Mouse (Mus musculus) midbrain, embryonic 11.5 days (tissue): ENCODE results near the gene Ankrd65. TPM values are rescaled to one million over a fixed set of nuclear protein-coding genes. Genes with fewer than 3 reads are reported as not detected.
A peak's percentile ranks its signal among the peaks of the same experiment; 100 is the strongest.

Experiments used
- ATAC-seq: fragments of 200-750 bp; cut with Nextera tagmentation; 2 replicates; pipeline ENCODE4 v1.8.0; 2017; ENCODE audit warnings: moderate TSS enrichment, moderate library complexity; ENCODE audit not compliant: low FRiP score
- DNase-seq: peaks from one replicate; pipeline ENCODE4 v3.0.0; 2015; ENCODE audit warnings: low spot score; ENCODE audit errors: missing footprints
- H3K27ac ChIP-seq: fragments of 300-500 bp; sonication (generic); 2 replicates; pipeline ENCODE4 v1.5.1; 2014; ENCODE audit warnings: low read depth, low read length
- H3K27me3 ChIP-seq: fragments of 300-500 bp; sonication (generic); 2 replicates; pipeline ENCODE4 v1.6.1; 2014; ENCODE audit warnings: mild to moderate bottlenecking, low read length, moderate library complexity, mixed read lengths; ENCODE audit not compliant: control insufficient read depth, insufficient read depth
- H3K36me3 ChIP-seq: fragments of 300-500 bp; sonication (generic); 2 replicates; pipeline ENCODE4 v1.6.1; 2014; ENCODE audit warnings: mild to moderate bottlenecking, low read length, moderate library complexity, mixed read lengths; ENCODE audit not compliant: control insufficient read depth, insufficient read depth
- H3K4me1 ChIP-seq: fragments of 300-500 bp; sonication (generic); 2 replicates; pipeline ENCODE4 v1.6.1; 2014; ENCODE audit warnings: low read length; ENCODE audit not compliant: control insufficient read depth, insufficient read depth
- H3K4me2 ChIP-seq: fragments of 300-500 bp; sonication (generic); 2 replicates; pipeline ENCODE4 v1.6.1; 2014; ENCODE audit warnings: mild to moderate bottlenecking, moderate library complexity
- H3K4me3 ChIP-seq: fragments of 300-500 bp; sonication (generic); 2 replicates; pipeline ENCODE4 v1.5.1; 2014; ENCODE audit warnings: low read depth, low read length
- H3K9ac ChIP-seq: fragments of 300-500 bp; sonication (generic); 2 replicates; pipeline ENCODE4 v1.6.1; 2014; ENCODE audit warnings: low read length
- H3K9me3 ChIP-seq: fragments of 300-500 bp; sonication (generic); 2 replicates; pipeline ENCODE4 v1.6.1; 2016; ENCODE audit warnings: low read length; ENCODE audit not compliant: control insufficient read depth
- WGBS: fragments of 180-500 bp; shearing (Covaris S2); extraction: QIAGEN DNeasy Blood & Tissue Kit; methylation state at CpG from one replicate; pipeline ENCODE4 v1.1.7; 2014; 5-methylcytosine and 5-hydroxymethylcytosine counted together
- microRNA-seq: library from miRNA; unstranded; fragments of <30 nt; microRNA quantifications from one replicate; pipeline ENCODE4, GENCODE M21; 2017
- polyA plus RNA-seq: library from polyadenylated mRNA; unstranded; fragments of >200 nt; fragmentation: Nextera tagmentation; extraction: Ambion mirVana; gene quantifications from 2 replicates; pipeline ENCODE4 v1.2.1, GENCODE M21; 2014

Ankrd65 gene
- polyA plus RNA-seq, 1 experiment from 2014 or later = not detected

- 3% methylated on average over 54 of the region's 65 CpGs for WGBS
- Histone ChIP-seq H3K4me3 (peak within 1 kb of the TSS; percentile 91), H3K4me2 (peak within 1 kb of the TSS; percentile 94), H3K27me3 (no peaks in the 10 kb centered on the region), H3K4me1 (peaks cover 22% of the 10 kb centered on the region), H3K27ac (peak within 1 kb of the TSS; percentile 47), H3K9me3 (no peaks in the 10 kb centered on the region), H3K9ac (peak within 1 kb of the TSS; percentile 91), H3K36me3 (no peaks in the 10 kb centered on the region)
- DNase-seq = peak; percentile 100
- ATAC-seq = peak; percentile 94
Measured at GRCm38 (mm10) chr4:155846871-155847578, 56.8 kb downstream of the Ankrd65 start, which contains the start of gene Dvl1. TSS of gene Dvl1 (plus strand) at chr4:155847402.

- Histone ChIP-seq H3K36me3 (no peaks in the 10 kb centered on the region), H3K4me2 (peak overlapping the region; percentile 94), H3K9me3 (no peaks in the 10 kb centered on the region), H3K4me3 (peak overlapping the region; percentile 91), H3K27ac (peak overlapping the region; percentile 30), H3K9ac (peak overlapping the region; percentile 91), H3K4me1 (peaks cover 22% of the 10 kb centered on the region), H3K27me3 (no peaks in the 10 kb centered on the region)
- ATAC-seq (peak; percentile 75), DNase-seq (peak; percentile 93)
- 2% methylated on average over 62 of the region's 69 CpGs for WGBS
Measured at GRCm38 (mm10) chr4:155847591-155848352, 57.5 kb downstream of the Ankrd65 start.

GRCm38 (mm10) chr4:155848434-155849095 is 58.3 kb downstream of the Ankrd65 start:
- DNase-seq (no peak), ATAC-seq (no peak)
- Histone ChIP-seq H3K9ac (peak overlapping the region; percentile 91), H3K36me3 (no peaks in the 10 kb centered on the region), H3K4me3 (peak overlapping the region; percentile 91), H3K4me2 (peak overlapping the region; percentile 94), H3K9me3 (no peaks in the 10 kb centered on the region), H3K4me1 (peaks cover 22% of the 10 kb centered on the region), H3K27ac (no peak overlapping the region), H3K27me3 (no peaks in the 10 kb centered on the region)
- 58% methylated on average over 7 of the region's 7 CpGs for WGBS

Small RNAs within 50 kb of the gene (microRNA-seq; reads per million reads assigned to microRNA genes)
- not detected for gene Gm27743

Other genes with a start within 250 kb of the Ankrd65 start
- gene Nadk, start 228.1 kb upstream of the Ankrd65 start, polyA plus RNA-seq = 98.3 and 99.8 TPM in 2 replicates
- 18.0 and 18.1 TPM in 2 replicates for gene Slc35e2, start 189.0 kb upstream of the Ankrd65 start, polyA plus RNA-seq
- gene Cdk11b, start 165.6 kb upstream of the Ankrd65 start, polyA plus RNA-seq = 72.9 and 83.6 TPM in 2 replicates
- not detected in 2 replicates for gene Gm10563, start 145.0 kb upstream of the Ankrd65 start, polyA plus RNA-seq
- 2.5 and 4.1 TPM in 2 replicates for gene Mmp23, start 137.1 kb upstream of the Ankrd65 start, polyA plus RNA-seq
- gene Mib2, start 121.2 kb upstream of the Ankrd65 start, polyA plus RNA-seq = 11.8 and 12.8 TPM in 2 replicates
- 1.3 and 1.5 TPM in 2 replicates for gene Fndc10, start 96.1 kb upstream of the Ankrd65 start, polyA plus RNA-seq
- 147 and 155 TPM in 2 replicates for gene Ssu72, start 85.6 kb upstream of the Ankrd65 start, polyA plus RNA-seq
- gene Tmem240, start 55.6 kb upstream of the Ankrd65 start, polyA plus RNA-seq = 0.69 and 0.96 TPM in 2 replicates
- 84.5 and 84.6 TPM in 2 replicates for gene Atad3a, start 29.3 kb upstream of the Ankrd65 start, polyA plus RNA-seq
- gene Vwa1, start 15.7 kb upstream of the Ankrd65 start, polyA plus RNA-seq = 9.1 and 9.9 TPM in 2 replicates
- 0.14 and 0.21 TPM in 2 replicates for gene Tmem88b, start 4.6 kb upstream of the Ankrd65 start, polyA plus RNA-seq
- 225 and 243 TPM in 2 replicates for gene Mrpl20, start 12.4 kb downstream of the Ankrd65 start, polyA plus RNA-seq
- gene Ccnl2, start 22.1 kb downstream of the Ankrd65 start, polyA plus RNA-seq = 146 and 157 TPM in 2 replicates
- 113 and 128 TPM in 2 replicates for gene Aurkaip1, start 40.8 kb downstream of the Ankrd65 start, polyA plus RNA-seq
- gene Mxra8, start 49.2 kb downstream of the Ankrd65 start, polyA plus RNA-seq = 37.7 and 41.9 TPM in 2 replicates
- gene Dvl1, start 57.0 kb downstream of the Ankrd65 start, polyA plus RNA-seq = 8.6 and 10.7 TPM in 2 replicates
- 0.34 and 0.59 TPM in 2 replicates for gene Tas1r3, start 72.9 kb downstream of the Ankrd65 start, polyA plus RNA-seq
- gene Cptp, start 79.0 kb downstream of the Ankrd65 start, polyA plus RNA-seq = 24.7 and 24.8 TPM in 2 replicates
- 102 and 103 TPM in 2 replicates for gene Ints11, start 79.1 kb downstream of the Ankrd65 start, polyA plus RNA-seq
- gene Pusl1, start 101.3 kb downstream of the Ankrd65 start, polyA plus RNA-seq = 37.2 and 39.4 TPM in 2 replicates
- 25.6 and 27.5 TPM in 2 replicates for gene Acap3, start 101.4 kb downstream of the Ankrd65 start, polyA plus RNA-seq
- 148 and 158 TPM in 2 replicates for gene Ube2j2, start 153.4 kb downstream of the Ankrd65 start, polyA plus RNA-seq
- 19.8 and 20.4 TPM in 2 replicates for gene C1qtnf12, start 171.9 kb downstream of the Ankrd65 start, polyA plus RNA-seq
- 17.2 and 18.8 TPM in 2 replicates for gene B3galt6, start 202.2 kb downstream of the Ankrd65 start, polyA plus RNA-seq
- gene Sdf4, start 202.4 kb downstream of the Ankrd65 start, polyA plus RNA-seq = 130 and 136 TPM in 2 replicates
- 0.41 and 1.1 TPM in 2 replicates for gene Tnfrsf4, start 223.4 kb downstream of the Ankrd65 start, polyA plus RNA-seq
- gene Tnfrsf18, start 235.7 kb downstream of the Ankrd65 start, polyA plus RNA-seq = 0.58 and 0.87 TPM in 2 replicates